Comparison of ENCODE assay signal across 18 mouse cellular contexts in genomic region chr9:105739446-105739845, GRCm38 (mm10).
"Had no signal": no experiment of that assay in that cellular context is flagged by ENCODE, and none has a peak within 500 bp of the region (broad histone marks: within the 10 kb centered on the region; RNA-seq: fewer than 3 reads in every experiment).

No protein-coding gene starts in this region.

- H3K4me1 ChIP-seq: liver, embryonic 12.5 days; liver, embryonic 15.5 days had no signal

- H3K4me3 ChIP-seq: kidney, embryonic 15.5 days; limb, embryonic 10.5 days; limb, embryonic 13.5 days; liver, embryonic 12.5 days; liver, embryonic 15.5 days had no signal

- DNase-seq: kidney, adult 8-10 months; kidney, postnatal 10 days; liver; lung, adult 18-20 months; lung, postnatal 14 days; lung, postnatal 4 days; midbrain, embryonic 14.5 days; retina, postnatal 1 day; right cerebral cortex, postnatal 25 days; thymus, adult 2 months; thymus, postnatal 14 days; thymus, postnatal 4 days had no signal

- H3K27me3 ChIP-seq: kidney, embryonic 15.5 days; limb, embryonic 13.5 days; liver, embryonic 12.5 days; liver, embryonic 15.5 days had no signal

- H3K36me3 ChIP-seq: kidney, embryonic 15.5 days; limb, embryonic 10.5 days; limb, embryonic 13.5 days; liver, embryonic 12.5 days; liver, embryonic 15.5 days had no signal

- H3K27ac ChIP-seq: kidney, embryonic 15.5 days; limb, embryonic 10.5 days; limb, embryonic 13.5 days; liver, embryonic 12.5 days; liver, embryonic 15.5 days; stomach, postnatal 0 days had no signal
